Mouse (Mus musculus) embryonic facial prominence, embryonic 12.5 days (tissue): ENCODE measurements around the gene Cbx2. TPM values are rescaled to one million over a fixed set of nuclear protein-coding genes. Genes with fewer than 3 reads are reported as not detected.
A peak's percentile ranks its signal among the peaks of the same experiment; 100 is the strongest.

Source experiments
- ATAC-seq: fragments of 200-750 bp; cut with Nextera tagmentation; 2 replicates; pipeline ENCODE4 v1.8.0; 2017; ENCODE audit not compliant: insufficient number of reproducible peaks, insufficient read depth, low FRiP score, low TSS enrichment
- H3K27ac ChIP-seq: fragments of 300-500 bp; sonication (generic); 2 replicates; pipeline ENCODE4 v1.5.1; 2016; ENCODE audit warnings: mild to moderate bottlenecking
- H3K27me3 ChIP-seq: fragments of 300-500 bp; sonication (generic); 2 replicates; pipeline ENCODE4 v1.6.1; 2016; ENCODE audit warnings: mild to moderate bottlenecking, moderate library complexity
- H3K36me3 ChIP-seq: fragments of 300-500 bp; sonication (generic); 2 replicates; pipeline ENCODE4 v1.6.1; 2016; ENCODE audit warnings: mild to moderate bottlenecking
- H3K4me1 ChIP-seq: fragments of 300-500 bp; sonication (generic); 2 replicates; pipeline ENCODE4 v1.6.1; 2016
- H3K4me2 ChIP-seq: fragments of 300-500 bp; sonication (generic); replicated peaks from 2 replicates; pipeline ENCODE4 v1.6.1; 2016; ENCODE audit warnings: mild to moderate bottlenecking, moderate library complexity
- H3K4me3 ChIP-seq: fragments of 300-500 bp; sonication (generic); 2 replicates; pipeline ENCODE4 v1.5.1; 2016; ENCODE audit warnings: mild to moderate bottlenecking
- H3K9ac ChIP-seq: fragments of 300-500 bp; sonication (generic); 2 replicates; pipeline ENCODE4 v1.6.1; 2016; ENCODE audit warnings: mild to moderate bottlenecking, moderate library complexity
- H3K9me3 ChIP-seq: fragments of 300-500 bp; sonication (generic); 2 replicates; pipeline ENCODE4 v1.6.1; 2016; ENCODE audit warnings: mild to moderate bottlenecking, moderate library complexity
- WGBS: fragments of 180-500 bp; shearing (Covaris S2); methylation state at CpG from one replicate; pipeline ENCODE4 v1.1.7; 2016; 5-methylcytosine and 5-hydroxymethylcytosine counted together
- polyA plus RNA-seq: library from polyadenylated mRNA; unstranded; fragments of >200 nt; fragmentation: Nextera tagmentation; extraction: Ambion mirVana; gene quantifications from 2 replicates; pipeline ENCODE4 v1.2.1, GENCODE M21; 2016

Cbx2 gene
- polyA plus RNA-seq, 1 experiment from 2014 or later = 105 TPM

GRCm38 (mm10) chr11:119021180-119021579, 1.6 kb upstream of the Cbx2 start:
- no peak overlapping the region for H3K4me3 ChIP-seq
- H3K4me2 ChIP-seq = no peak overlapping the region
- no peak for ATAC-seq
- no peaks in the 10 kb centered on the region for H3K9me3 ChIP-seq
- H3K36me3 ChIP-seq = peaks cover 2% of the 10 kb centered on the region; the same call in 1 of the 2 replicates
- no peak overlapping the region for H3K9ac ChIP-seq
- H3K27me3 ChIP-seq = 0 out of 2 replicates have a peak, but pooled peaks cover 3% of the 10 kb centered on the region
- H3K4me1 ChIP-seq = peaks cover 30% of the 10 kb centered on the region
- 96% methylated on average over 7 of the region's 7 CpGs for WGBS
- H3K27ac ChIP-seq = no peak overlapping the region

GRCm38 (mm10) chr11:119022068-119022894, 481 bp upstream of the Cbx2 start:
- Histone ChIP-seq H3K36me3 (peaks cover 13% of the 10 kb centered on the region), H3K27me3 (no peaks in the 10 kb centered on the region), H3K9me3 (no peaks in the 10 kb centered on the region), H3K4me1 (peaks cover 35% of the 10 kb centered on the region), H3K27ac (peak overlapping the region; percentile 98), H3K4me3 (peak overlapping the region; percentile 93), H3K9ac (peak overlapping the region; percentile 96), H3K4me2 (peak overlapping the region; percentile 92)
- WGBS = 4% methylated on average over 42 of the region's 42 CpGs
- ATAC-seq = no peak

- peak overlapping the region; percentile 96 for H3K9ac ChIP-seq
- WGBS = under 1% methylated on average over 15 of the region's 15 CpGs
- H3K27me3 ChIP-seq = no peaks in the 10 kb centered on the region
- peak overlapping the region; percentile 92 for H3K4me2 ChIP-seq
- ATAC-seq = 0 out of 2 replicates have a peak, but pooled peaks have one; percentile 1
- peaks cover 38% of the 10 kb centered on the region for H3K4me1 ChIP-seq
- H3K36me3 ChIP-seq = peaks cover 26% of the 10 kb centered on the region
- H3K9me3 ChIP-seq = no peaks in the 10 kb centered on the region
- peak overlapping the region; percentile 93 for H3K4me3 ChIP-seq
- H3K27ac ChIP-seq = peak overlapping the region; percentile 98
Measured at GRCm38 (mm10) chr11:119023616-119023980, 836 bp downstream of the Cbx2 start.

GRCm38 (mm10) chr11:119024260-119024659, 1.5 kb downstream of the Cbx2 start:
- 4% methylated on average over 7 of the region's 7 CpGs for WGBS
- Histone ChIP-seq H3K36me3 (peaks cover 33% of the 10 kb centered on the region), H3K4me3 (peak overlapping the region; percentile 93), H3K9ac (peak overlapping the region; percentile 96), H3K27ac (peak overlapping the region; percentile 98), H3K4me1 (peaks cover 38% of the 10 kb centered on the region), H3K9me3 (no peaks in the 10 kb centered on the region), H3K27me3 (no peaks in the 10 kb centered on the region), H3K4me2 (peak overlapping the region; percentile 92)
- ATAC-seq = no peak

- H3K4me1 ChIP-seq = peaks cover 38% of the 10 kb centered on the region
- 57% methylated on average over 12 of the region's 12 CpGs for WGBS
- peak overlapping the region; percentile 4; the same call in 1 of the 2 replicates for H3K4me3 ChIP-seq
- H3K4me2 ChIP-seq = peak overlapping the region; percentile 92
- no peak for ATAC-seq
- H3K27ac ChIP-seq = no peak overlapping the region
- H3K27me3 ChIP-seq = no peaks in the 10 kb centered on the region
- no peak overlapping the region for H3K9ac ChIP-seq
- H3K9me3 ChIP-seq = no peaks in the 10 kb centered on the region
- peaks cover 51% of the 10 kb centered on the region for H3K36me3 ChIP-seq
Measured at GRCm38 (mm10) chr11:119026203-119026602, 3.4 kb downstream of the Cbx2 start.

- peak overlapping the region; percentile 42; the same call in 1 of the 2 replicates for H3K9ac ChIP-seq
- peaks cover 30% of the 10 kb centered on the region for H3K36me3 ChIP-seq
- peaks cover 39% of the 10 kb centered on the region for H3K27me3 ChIP-seq
- H3K4me2 ChIP-seq = peak overlapping the region; percentile 50
- peaks cover 40% of the 10 kb centered on the region for H3K4me1 ChIP-seq
- no peaks in the 10 kb centered on the region for H3K9me3 ChIP-seq
- peak overlapping the region; percentile 27 for H3K4me3 ChIP-seq
- 1% methylated on average over 26 of the region's 26 CpGs for WGBS
- 0 out of 2 replicates have a peak, but pooled peaks have one; percentile 12 for ATAC-seq
- no peak overlapping the region for H3K27ac ChIP-seq
Measured at GRCm38 (mm10) chr11:119033874-119034558, 11.3 kb downstream of the Cbx2 start.

GRCm38 (mm10) chr11:119034635-119035034, 11.9 kb downstream of the Cbx2 start:
- 2% methylated on average over 19 of the region's 19 CpGs for WGBS
- peaks cover 42% of the 10 kb centered on the region for H3K27me3 ChIP-seq

GRCm38 (mm10) chr11:119035094-119035685, 12.4 kb downstream of the Cbx2 start:
- Histone ChIP-seq H3K27ac (no peak overlapping the region), H3K4me2 (peak overlapping the region; percentile 50), H3K4me1 (peaks cover 52% of the 10 kb centered on the region), H3K9ac (no peak overlapping the region), H3K27me3 (peaks cover 42% of the 10 kb centered on the region), H3K36me3 (peaks cover 21% of the 10 kb centered on the region), H3K9me3 (no peaks in the 10 kb centered on the region), H3K4me3 (peak overlapping the region; percentile 10; the same call in 1 of the 2 replicates)
- ATAC-seq = no peak
- 2% methylated on average over 21 of the region's 21 CpGs for WGBS

More at GRCm38 (mm10) chr11:119034635-119035034, 11.9 kb downstream of the Cbx2 start:
- no peak for ATAC-seq
- H3K36me3 ChIP-seq = peaks cover 26% of the 10 kb centered on the region
- H3K4me1 ChIP-seq = peaks cover 46% of the 10 kb centered on the region
- 0 out of 2 replicates have a peak overlapping the region, but pooled peaks have one; percentile 42 for H3K9ac ChIP-seq
- peak overlapping the region; percentile 50 for H3K4me2 ChIP-seq
- H3K27ac ChIP-seq = no peak overlapping the region
- peak overlapping the region; percentile 27; the same call in 1 of the 2 replicates for H3K4me3 ChIP-seq
- H3K9me3 ChIP-seq = no peaks in the 10 kb centered on the region

- H3K4me2 ChIP-seq = peak overlapping the region; percentile 15; the same call in 1 of the 2 replicates
- peaks cover 52% of the 10 kb centered on the region for H3K4me1 ChIP-seq
- no peak overlapping the region for H3K27ac ChIP-seq
- no peak for ATAC-seq
- H3K36me3 ChIP-seq = peaks cover 15% of the 10 kb centered on the region
- H3K9ac ChIP-seq = no peak overlapping the region
- 0 out of 2 replicates have a peak overlapping the region, but pooled peaks have one; percentile 10 for H3K4me3 ChIP-seq
- 2% methylated on average over 21 of the region's 21 CpGs for WGBS
- no peaks in the 10 kb centered on the region for H3K9me3 ChIP-seq
- peaks cover 42% of the 10 kb centered on the region for H3K27me3 ChIP-seq
Measured at GRCm38 (mm10) chr11:119035686-119036165, 13.0 kb downstream of the Cbx2 start.

- Histone ChIP-seq H3K4me2 (no peak overlapping the region), H3K4me3 (peak overlapping the region; percentile 47; the same call in 1 of the 2 replicates), H3K27me3 (peaks cover 47% of the 10 kb centered on the region), H3K27ac (no peak overlapping the region), H3K9me3 (no peaks in the 10 kb centered on the region), H3K9ac (0 out of 2 replicates have a peak overlapping the region, but pooled peaks have one; percentile 10), H3K36me3 (peaks cover 12% of the 10 kb centered on the region), H3K4me1 (peaks cover 54% of the 10 kb centered on the region)
- no peak for ATAC-seq
- WGBS = 2% methylated on average over 15 of the region's 15 CpGs
Measured at GRCm38 (mm10) chr11:119036447-119036846, 13.7 kb downstream of the Cbx2 start.
